ENCODE assay signal across 27 mouse cellular contexts in genomic region chr4:154267511-154267910, GRCm38 (mm10). TPM values are rescaled to one million over a fixed set of nuclear protein-coding genes. Genes with fewer than 3 reads are reported as not detected.
DNase-seq lines count a peak whose midpoint lies in the region; ATAC-seq lines count a peak whose summit lies in the region.
"Had no signal": no experiment of that assay in that cellular context is flagged by ENCODE, and none has a peak within 500 bp of the region (broad histone marks: within the 10 kb centered on the region; RNA-seq: fewer than 3 reads in every experiment).

No protein-coding gene starts in this region.

- no peak overlapping the region for H3K4me3 ChIP-seq in midbrain, embryonic 11.5 days (ENCODE audit: low read depth, low read length)
- H3K4me3 ChIP-seq in midbrain, embryonic 10.5 days: no peak overlapping the region
- H3K4me3 ChIP-seq: embryonic facial prominence, embryonic 15.5 days; erythroblast, embryonic 14.5 days; forebrain, embryonic 10.5 days; gastrocnemius, adult 2 months; heart, embryonic 13.5 days; hindbrain, embryonic 12.5 days had no signal

- H3K36me3 ChIP-seq in midbrain, embryonic 11.5 days (ENCODE audit: control insufficient read depth, insufficient read depth, low read length): no peaks in the 10 kb centered on the region
- H3K36me3 ChIP-seq in midbrain, embryonic 10.5 days: peaks cover 62% of the 10 kb centered on the region

- DNase-seq in cerebellum, adult 9-10 months: no peak
- DNase-seq in midbrain, embryonic 11.5 days (ENCODE audit: low spot score, missing footprints): peak; percentile 4
- no peak for DNase-seq in midbrain, embryonic 10.5 days (ENCODE audit: low spot score)
- peak; percentile 64 to 77 for DNase-seq in cerebellum, postnatal 14 days
- no peak for DNase-seq in urinary bladder, adult 18-20 months (ENCODE audit: low spot score in 2 of 2)
- no peak for DNase-seq in testis, postnatal 10 days (ENCODE audit: low spot score)
- DNase-seq: adrenal gland, postnatal 14 days; B cell, adult 2 months; embryo, embryonic 11 days; gastrocnemius, adult 2 months; gastrocnemius, postnatal 25 days; heart, adult 11 months; heart, postnatal 36 days had no signal

- no peaks in the 10 kb centered on the region for H3K9me3 ChIP-seq in midbrain, embryonic 11.5 days (ENCODE audit: control insufficient read depth, low read length)
- peaks cover 7% of the 10 kb centered on the region; the same call in 1 of the 2 replicates for H3K9me3 ChIP-seq in midbrain, embryonic 10.5 days (replicated peaks)
- H3K9me3 ChIP-seq: embryonic facial prominence, embryonic 15.5 days; hindbrain, embryonic 12.5 days had no signal

- H3K4me2 ChIP-seq in midbrain, embryonic 11.5 days: no peak overlapping the region
- H3K4me2 ChIP-seq: embryonic facial prominence, embryonic 15.5 days; heart, embryonic 13.5 days; hindbrain, embryonic 12.5 days had no signal

- H3K27ac ChIP-seq in midbrain, embryonic 11.5 days (ENCODE audit: low read depth, low read length): no peak overlapping the region
- no peak overlapping the region; the same call in 1 of the 2 replicates for H3K27ac ChIP-seq in midbrain, embryonic 10.5 days (replicated peaks)
- H3K27ac ChIP-seq: embryonic facial prominence, embryonic 15.5 days; forebrain, embryonic 10.5 days; gastrocnemius, adult 2 months; heart, embryonic 13.5 days; hindbrain, embryonic 12.5 days had no signal

- 0 out of 2 replicates have a peak, but pooled peaks have one; percentile 22 for ATAC-seq in cerebellum, adult (ENCODE audit: insufficient number of reproducible peaks, low FRiP score, low TSS enrichment)
- no peak for ATAC-seq in midbrain, embryonic 11.5 days (ENCODE audit: low FRiP score)
- no peak for ATAC-seq in megakaryocyte progenitor cell, adult 5-6 weeks (replicated peaks; ENCODE audit: poor library complexity)
- ATAC-seq: CD4-positive, CD25-positive, alpha-beta regulatory T cell, adult 4 months; forebrain, embryonic 14.5 days; hindbrain, embryonic 16.5 days; inflammation-experienced regulatory T-cells, adult 6 months; intestine, postnatal 0 days had no signal

- WGBS in midbrain, embryonic 11.5 days: 82% methylated on average over 6 of the region's 6 CpGs
- 88% methylated on average over 6 of the region's 6 CpGs for WGBS in midbrain, embryonic 10.5 days

- no peaks in the 10 kb centered on the region for H3K27me3 ChIP-seq in midbrain, embryonic 11.5 days (ENCODE audit: control insufficient read depth, insufficient read depth, low read length)
- no peaks in the 10 kb centered on the region for H3K27me3 ChIP-seq in midbrain, embryonic 10.5 days (ENCODE audit: low read depth, poor library complexity, severe bottlenecking)
- H3K27me3 ChIP-seq: embryonic facial prominence, embryonic 15.5 days; heart, embryonic 13.5 days; hindbrain, embryonic 12.5 days had no signal

- no peaks in the 10 kb centered on the region for H3K4me1 ChIP-seq in midbrain, embryonic 11.5 days (ENCODE audit: control insufficient read depth, insufficient read depth, low read length)
- H3K4me1 ChIP-seq in midbrain, embryonic 10.5 days: no peaks in the 10 kb centered on the region
- H3K4me1 ChIP-seq: hindbrain, embryonic 12.5 days had no signal

- no peak overlapping the region for H3K9ac ChIP-seq in midbrain, embryonic 11.5 days (ENCODE audit: low read length)
- H3K9ac ChIP-seq: embryonic facial prominence, embryonic 15.5 days; heart, embryonic 13.5 days; hindbrain, embryonic 12.5 days had no signal

RNA-seq across cellular contexts. Expression of gene Arhgef16, which starts 34.0 kb away (rescaled TPM):
- polyA plus RNA-seq in midbrain, embryonic 11.5 days (2014; fragmentation: Nextera tagmentation; extraction: Ambion mirVana): 0.45 and 0.81 TPM in 2 replicates
- polyA plus RNA-seq in midbrain, embryonic 10.5 days (2016; fragmentation: Nextera tagmentation; extraction: Ambion mirVana): 1.4 and 1.6 TPM in 2 replicates
- total RNA-seq in megakaryocyte progenitor cell, adult 5-6 weeks (2015): not detected in 2 replicates
- not detected in 2 replicates for total RNA-seq in megakaryocyte progenitor cell, adult 5-6 weeks (2017)
- total RNA-seq: common myeloid progenitor, adult 5-6 weeks; MEL had no signal

Comparison
In these comparisons a context has a peak if more than half of its experiments do, and no peak if none do; other contexts are left out.
1. DNase-seq: peak in midbrain, embryonic 11.5 days (single experiment) and cerebellum, postnatal 14 days (2 of 2); none in cerebellum, adult 9-10 months (single experiment), midbrain, embryonic 10.5 days (single experiment), urinary bladder, adult 18-20 months (0 of 2) and testis, postnatal 10 days (single experiment).